Mouse (Mus musculus) gastrocnemius, postnatal 10 days (tissue): ENCODE results near the gene Map3k1. TPM values are rescaled to one million over a fixed set of nuclear protein-coding genes. Genes with fewer than 3 reads are reported as not detected.
A peak's percentile ranks its signal among the peaks of the same experiment; 100 is the strongest.

Experiments used
- DNase-seq: peaks from one replicate; pipeline ENCODE4 v3.0.0; 2021; ENCODE audit warnings: mixed read lengths
- long read RNA-seq, 2 experiments: library from polyadenylated mRNA; stranded (forward); transcript quantifications; one replicate each; pipeline ENCODE4 v2.0.0; 2021
- total RNA-seq, 2 experiments: library from RNA; stranded (reverse); gene quantifications; 2 replicates each; pipeline ENCODE4 v1.2.3; 2021

The Map3k1 gene
- total RNA-seq = 10 to 100 TPM; 19.0 to 24.4 TPM
- long read RNA-seq, experiment 1, full-length matches to known transcripts = 1 of 4 reads
- long read RNA-seq, experiment 1, partial matches to known transcripts = 2 of 4 reads
- long read RNA-seq, experiment 1, other reads (novel, unspliced or antisense) = 1 of 4 reads
- long read RNA-seq, experiment 2, partial matches to known transcripts = 1 of 2 reads
- long read RNA-seq, experiment 2, other reads (novel, unspliced or antisense) = 1 of 2 reads

DNA sequence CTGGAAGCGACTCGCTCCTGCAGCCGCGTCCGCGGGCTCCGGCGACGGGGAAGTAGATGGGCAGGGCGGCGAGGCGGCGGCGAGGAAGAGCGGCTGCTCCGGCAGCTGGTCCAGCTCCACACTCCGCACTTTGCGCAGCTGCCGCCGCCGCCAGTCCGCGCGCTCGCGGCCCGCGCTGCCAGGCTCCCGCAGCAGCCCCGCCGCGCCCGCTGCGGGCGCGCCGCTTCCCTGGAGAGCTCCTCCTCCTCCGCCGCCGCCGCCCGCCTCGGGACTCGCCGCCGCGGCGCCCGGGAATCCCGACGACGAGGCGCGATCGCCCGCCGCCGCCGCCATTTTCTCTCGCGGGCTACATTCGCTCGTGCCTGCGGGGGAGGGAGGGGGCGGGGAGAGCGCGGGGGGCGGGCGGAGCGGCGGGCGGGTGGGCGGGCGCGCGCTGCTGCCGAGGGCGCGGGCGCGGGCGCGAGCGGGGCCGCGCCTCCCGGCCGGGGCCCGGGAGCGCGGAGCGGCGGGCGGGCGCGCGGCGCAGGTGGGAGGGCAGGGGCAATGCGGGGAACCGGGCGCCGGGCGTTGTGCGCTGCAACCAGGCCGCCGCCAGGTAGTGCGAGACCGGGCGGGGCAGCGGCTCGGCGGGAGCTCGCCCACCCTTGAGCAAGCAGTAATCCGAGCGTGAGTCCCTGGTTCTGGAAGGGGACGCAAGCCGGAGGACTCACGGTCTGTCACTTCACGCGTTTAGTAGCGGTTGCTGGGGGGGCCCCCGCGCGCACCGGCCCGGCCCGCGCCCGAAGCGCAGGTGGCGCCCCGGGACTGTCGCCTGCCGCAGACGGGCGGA, at the start of gene Map3k1:
Gene Map3k1, minus strand, starts transcription at position 357 of the 829 bp plus-strand sequence.
- DNase-seq = peak; percentile 67

DNA sequence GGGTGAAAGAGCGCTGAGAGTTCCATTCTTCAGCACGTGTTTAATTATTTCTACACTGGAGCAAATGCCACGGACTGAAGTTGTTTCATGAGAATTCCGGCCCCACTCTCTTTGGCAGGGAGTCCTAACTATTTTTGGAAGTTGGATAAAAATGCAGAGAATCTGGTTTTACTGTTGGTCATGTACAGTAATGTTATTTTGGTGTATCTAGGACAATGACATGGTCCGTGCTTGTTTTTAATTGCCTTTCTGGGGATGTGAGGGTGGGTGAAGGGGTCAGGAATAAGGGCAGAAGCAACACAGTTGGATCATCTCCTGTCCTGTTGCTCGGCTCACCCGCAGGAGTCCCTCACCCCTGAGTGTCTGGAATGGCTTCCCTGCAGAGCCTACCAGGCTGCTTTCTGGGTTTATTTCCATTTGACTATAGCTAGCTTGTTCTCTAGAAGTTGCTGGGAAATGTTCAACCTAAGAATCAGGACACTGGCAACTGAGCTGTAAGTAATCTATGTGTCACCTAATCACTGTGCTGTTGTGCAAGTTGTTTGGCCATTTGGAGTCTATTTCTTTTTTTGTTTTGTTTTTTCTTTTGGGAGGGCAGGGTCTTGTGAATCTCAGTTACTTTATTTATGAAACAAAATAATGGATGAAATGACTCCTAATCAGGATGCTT, 48.1 kb upstream of the Map3k1 start:
- no peak for DNase-seq

DNA sequence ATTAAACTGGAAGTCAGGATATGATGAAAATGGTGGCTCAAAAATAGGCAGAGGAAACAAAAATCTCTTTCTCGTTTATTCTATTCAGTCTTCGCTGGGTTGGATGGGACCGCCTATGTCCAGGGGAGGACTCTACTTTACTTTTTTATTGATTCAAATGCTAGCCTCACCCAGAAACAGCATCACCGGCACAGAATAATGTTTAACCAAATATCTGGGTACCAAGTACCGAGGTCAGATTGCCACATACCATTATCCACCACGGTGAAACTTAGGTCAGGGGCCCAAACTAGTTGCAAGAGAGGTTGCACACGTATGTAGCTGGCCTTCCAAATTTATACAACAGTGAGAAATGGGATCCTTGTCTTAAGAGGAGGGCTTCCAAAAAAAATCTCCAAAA, 47.4 kb upstream of the Map3k1 start:
- no peak for DNase-seq

DNA sequence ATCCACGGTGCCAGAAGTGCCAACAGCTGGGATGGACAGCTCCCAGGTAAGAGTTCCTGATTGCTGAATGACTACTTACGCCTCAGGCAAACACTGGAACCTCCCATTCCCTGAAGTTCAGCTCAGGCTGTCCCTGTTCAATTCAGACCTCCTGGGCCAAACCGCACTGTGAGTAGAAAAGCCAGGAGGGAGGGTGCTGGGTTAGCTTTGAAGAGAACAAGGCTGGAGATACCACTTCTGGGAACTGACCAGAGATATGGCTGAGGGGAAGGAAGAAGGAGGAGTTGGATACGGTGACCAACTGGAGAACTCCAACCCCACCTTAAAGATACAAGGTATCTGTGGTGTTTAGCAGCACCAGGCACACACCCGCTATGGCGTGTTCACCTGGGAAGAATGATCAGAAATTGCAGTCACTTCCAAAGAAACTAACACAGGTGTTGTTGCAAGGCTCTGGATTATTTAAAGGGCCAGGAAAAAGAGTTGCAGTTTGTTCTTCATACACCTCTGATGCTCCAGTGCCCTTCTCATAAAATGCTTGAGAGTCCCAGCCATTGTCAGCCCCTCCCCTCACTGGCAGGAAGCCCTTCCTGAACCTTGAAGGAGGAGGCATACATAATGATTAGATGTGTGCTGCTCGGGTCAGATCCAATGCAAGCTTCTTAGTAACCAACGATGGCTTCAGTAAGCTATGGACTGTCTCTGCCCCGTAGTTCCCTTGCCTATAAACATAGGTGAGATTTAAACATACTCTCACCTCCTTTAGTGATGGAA, 43.8 kb upstream of the Map3k1 start:
- no peak for DNase-seq

DNA sequence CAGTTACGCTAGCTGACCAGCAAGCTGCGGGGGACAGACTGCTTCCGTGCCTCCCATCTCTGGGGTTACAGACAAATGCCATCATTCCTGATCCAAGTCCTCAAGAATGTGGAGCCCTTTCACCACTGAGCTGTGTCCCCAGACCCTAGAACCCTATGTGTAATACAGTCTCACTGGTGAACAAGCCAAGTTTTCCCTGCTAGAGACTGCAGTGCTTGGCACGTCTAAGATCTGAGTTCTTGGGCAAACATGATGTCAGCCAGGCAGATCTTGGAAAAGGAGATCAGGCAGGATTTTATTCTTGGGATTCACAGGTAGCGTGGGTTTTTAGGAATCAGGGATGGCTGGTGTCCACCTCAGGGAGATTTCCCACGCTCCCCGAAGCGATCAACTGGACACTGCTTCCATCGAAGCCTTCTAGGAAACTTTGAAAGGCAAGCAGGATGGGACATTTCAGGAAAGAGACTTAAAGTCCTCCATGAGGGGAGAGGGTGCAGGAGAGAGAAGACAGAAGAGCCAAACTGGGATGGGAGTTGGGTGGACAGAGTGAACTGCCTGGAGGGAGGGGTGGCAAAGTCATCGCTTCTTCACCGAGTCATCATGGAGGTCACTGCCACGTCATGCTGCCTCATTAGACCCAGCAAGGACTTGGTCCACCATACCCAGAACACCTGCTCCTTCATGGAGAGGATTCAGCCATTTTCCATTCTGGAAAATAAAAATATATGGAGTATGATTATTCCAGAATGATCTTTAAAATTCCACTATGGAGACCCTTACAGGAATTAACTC, 41.4 kb upstream of the Map3k1 start:
- no peak for DNase-seq

DNA sequence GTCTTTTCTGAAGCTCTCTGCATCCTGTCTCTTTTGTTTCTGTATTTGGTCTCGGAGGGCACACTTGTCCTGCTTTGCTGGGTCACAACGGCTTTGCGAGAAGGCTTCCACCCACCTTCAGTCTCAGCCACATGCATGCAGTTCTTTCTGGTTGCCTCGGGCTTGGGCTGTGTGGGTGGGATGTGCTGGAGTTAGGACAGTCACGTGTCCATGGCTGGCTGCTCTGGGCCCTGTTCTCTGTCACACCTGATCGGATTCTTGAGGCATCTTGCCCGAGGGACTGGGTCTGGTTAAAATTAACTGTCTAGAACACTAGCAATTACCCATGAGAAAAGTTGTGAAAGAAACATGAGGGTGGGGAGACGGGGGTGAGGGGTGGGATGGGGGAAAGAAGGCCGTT, 36.7 kb upstream of the Map3k1 start:
- DNase-seq = no peak

DNA sequence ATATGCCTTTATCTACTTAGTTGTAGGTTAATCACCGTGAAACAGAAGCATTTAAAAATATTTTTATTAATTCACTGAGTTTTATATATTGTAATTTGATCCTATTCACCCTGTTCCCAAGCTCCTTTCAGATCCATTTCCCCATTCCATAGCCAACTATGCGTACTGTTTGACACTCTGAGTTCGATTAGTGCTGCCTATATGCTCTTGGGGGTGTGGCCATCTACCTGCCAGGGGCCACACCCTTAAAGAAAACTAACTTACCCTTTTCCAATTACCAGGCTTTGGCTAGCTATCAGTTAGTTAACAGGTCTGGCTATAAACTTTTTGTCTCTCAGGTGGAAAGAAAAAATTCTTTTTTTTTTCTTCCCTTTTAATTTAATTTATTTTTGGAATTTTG, 35.5 kb upstream of the Map3k1 start:
- DNase-seq = no peak

DNA sequence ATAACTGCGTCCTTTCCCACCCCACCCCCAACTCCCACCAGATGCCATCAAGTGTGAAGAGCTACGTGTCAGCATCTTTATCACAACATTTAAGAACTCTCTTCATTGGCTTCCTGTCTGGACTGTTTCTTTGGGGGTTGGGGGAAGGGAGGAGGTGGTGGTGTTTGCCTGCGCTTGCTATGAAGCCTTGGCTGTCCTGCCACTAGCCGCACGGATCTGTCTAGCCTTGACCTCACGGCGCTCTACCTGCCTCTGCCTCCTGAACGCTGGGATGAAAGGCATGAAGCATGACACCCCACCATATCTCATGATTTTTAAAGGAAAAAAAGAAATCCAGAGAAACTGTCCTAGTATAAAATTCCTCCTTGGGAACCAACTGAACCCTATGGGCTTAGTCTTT, 27.0 kb upstream of the Map3k1 start:
- DNase-seq = no peak

DNA sequence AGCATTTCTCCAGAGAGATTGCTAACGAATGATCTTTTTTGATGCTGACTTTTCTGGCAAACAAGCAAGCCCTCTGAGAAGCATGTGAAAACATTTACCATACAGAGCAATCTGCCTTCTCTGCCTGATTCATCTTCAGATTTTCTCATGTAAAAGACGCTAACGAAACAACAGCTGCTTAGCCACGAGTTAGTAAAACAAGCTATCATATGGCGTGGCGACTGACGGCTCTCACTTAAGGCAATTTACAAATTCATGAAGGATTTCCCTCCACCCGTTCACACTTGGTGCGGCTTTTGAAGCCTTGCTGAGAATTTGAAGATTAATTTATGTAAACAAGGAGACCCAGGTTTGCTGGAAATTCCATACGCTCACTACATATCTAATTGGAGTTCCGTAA, 25.8 kb upstream of the Map3k1 start:
- DNase-seq = no peak

DNA sequence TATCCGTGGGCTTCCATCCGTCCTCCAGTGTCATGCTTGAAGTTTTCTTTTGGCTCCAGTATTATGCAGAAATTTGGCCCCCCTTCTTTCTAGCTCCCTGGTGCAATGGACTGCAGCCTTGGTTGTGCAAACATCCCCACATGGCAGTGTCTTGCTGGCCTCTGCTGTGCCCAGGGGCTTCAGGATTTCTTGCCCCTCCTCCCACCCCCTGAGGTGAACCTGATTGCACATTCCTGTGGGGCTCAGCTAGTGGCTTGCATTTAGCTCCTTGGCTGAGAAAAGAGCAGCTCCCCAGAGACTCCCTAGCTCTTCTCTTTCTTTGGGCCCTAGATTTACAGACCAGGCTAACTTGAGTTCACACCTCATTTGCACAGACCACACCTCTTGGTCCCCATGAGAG, 20.7 kb upstream of the Map3k1 start:
- DNase-seq = no peak

DNA sequence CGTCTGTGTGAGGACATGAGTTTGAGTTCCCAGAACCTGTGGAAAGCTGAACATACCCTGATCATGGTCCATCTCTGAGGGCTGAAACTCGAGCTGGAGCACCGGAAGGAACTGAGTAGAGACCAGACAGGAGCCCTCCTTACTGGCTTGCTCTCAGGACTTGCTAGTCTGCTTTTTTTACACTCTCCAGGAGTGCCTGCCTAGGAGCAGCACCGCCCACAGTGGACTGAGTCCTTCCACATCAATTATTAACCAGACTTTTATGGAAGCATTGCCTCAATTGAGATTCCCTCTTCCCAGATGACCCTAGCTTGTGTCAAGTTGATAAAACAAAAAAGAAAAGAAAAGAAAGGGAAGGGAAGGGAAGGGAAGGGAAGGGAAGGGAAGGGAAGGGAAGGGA, 18.7 kb upstream of the Map3k1 start:
- DNase-seq = no peak

DNA sequence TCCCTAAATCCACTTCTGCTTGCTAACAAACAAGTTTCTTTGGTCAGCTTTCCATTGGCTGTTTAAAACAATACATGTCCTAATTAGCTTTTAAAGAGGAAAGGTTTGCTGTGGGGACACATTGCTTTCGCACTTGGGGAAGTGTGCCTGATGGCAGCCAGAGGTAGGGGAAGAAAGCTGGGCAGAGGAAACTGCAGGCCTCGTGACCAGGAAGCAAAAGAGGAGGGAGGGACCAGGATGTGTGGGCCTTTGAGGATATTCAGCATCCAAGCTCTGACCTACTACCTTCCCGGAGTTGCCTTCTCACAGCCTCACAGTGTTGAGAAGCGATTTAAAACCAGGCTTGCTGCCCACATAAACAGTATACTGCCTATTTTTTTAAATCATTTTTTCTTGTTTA, 15.4 kb upstream of the Map3k1 start:
- DNase-seq = no peak

DNA sequence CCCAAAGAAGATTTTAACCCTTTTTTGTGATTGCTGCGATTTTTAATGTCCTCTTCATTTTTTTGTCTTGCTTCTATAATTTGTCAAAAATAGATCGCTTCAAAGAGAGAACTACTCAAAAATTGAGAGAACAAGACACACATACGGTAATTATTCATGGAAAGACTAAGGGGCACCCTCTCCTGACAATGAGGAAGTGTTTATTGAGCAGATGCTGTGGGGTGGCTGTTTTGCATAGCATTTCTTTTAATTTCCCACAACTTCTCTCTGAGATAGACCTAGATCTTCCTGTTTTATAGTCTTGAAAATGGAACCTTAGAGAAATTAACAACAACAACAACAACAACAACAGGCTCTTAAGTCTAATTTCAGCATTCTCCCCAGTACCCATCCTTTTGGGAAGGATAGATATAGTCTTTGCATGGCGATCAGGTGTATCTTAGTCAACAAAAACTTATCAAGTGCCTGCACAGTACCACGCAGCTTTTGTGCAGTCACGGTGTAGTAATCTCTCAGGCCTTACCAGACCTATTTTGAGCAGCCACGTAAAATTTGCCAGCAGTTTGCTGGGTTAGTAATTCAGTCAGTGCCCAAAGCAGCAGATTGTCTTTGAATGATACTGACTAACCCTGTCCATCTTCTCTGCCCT, 13.1 kb upstream of the Map3k1 start:
- no peak for DNase-seq

DNA sequence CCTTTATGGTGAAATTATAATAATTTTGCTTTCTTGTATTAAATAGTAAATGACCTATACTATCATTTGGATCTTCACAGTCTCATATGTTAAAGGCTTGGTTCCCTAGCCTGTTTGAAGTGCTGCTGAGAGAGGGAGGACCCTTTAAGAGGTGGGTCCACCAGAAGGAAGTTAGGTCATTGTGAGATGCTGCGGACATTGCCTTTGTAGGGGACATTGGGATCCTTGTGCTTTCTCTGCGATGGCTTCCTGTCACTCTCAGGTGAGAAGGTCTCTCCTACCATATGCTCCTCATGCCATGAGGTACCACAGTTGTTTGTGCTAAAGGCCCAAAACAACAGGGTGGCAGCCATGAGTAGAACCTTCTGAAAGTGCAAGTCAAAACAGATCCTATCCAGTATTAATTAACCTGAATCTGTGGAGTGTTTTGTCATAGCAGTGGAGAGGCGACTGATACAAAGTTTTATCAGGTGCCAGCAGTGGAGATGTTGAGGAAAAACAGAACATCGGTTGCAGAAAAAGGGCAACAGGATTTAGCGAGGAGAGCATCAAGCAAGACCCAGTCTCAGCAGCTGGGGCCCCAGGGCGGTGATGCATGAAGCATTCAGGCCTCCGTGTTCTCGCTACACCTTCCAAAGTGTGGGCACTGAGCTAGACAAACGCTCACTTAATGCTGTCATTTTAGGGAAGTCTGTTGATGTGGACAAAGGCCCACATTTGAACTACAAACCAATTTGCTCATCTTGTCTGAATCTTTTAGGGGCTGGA, 11.0 kb upstream of the Map3k1 start:
- DNase-seq = no peak

DNA sequence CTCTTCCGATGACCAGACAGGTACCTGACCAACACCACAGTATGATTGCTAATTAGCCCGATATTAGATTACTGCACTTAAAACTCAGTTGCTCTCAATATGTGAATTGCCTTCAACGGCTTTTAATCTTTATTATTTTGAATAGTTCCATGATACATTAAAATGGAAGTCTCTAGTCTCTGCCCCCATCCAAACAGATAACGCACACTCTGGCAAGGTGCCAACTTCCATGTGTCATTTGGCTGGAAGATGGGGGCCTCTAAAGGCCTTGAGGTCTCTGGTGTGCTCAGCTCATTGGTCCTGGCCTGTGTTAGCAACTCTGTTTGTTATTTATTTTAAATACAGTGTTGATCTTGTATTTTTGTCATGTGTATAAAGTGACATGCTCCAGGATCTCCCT, 10.3 kb upstream of the Map3k1 start:
- DNase-seq = no peak

DNA sequence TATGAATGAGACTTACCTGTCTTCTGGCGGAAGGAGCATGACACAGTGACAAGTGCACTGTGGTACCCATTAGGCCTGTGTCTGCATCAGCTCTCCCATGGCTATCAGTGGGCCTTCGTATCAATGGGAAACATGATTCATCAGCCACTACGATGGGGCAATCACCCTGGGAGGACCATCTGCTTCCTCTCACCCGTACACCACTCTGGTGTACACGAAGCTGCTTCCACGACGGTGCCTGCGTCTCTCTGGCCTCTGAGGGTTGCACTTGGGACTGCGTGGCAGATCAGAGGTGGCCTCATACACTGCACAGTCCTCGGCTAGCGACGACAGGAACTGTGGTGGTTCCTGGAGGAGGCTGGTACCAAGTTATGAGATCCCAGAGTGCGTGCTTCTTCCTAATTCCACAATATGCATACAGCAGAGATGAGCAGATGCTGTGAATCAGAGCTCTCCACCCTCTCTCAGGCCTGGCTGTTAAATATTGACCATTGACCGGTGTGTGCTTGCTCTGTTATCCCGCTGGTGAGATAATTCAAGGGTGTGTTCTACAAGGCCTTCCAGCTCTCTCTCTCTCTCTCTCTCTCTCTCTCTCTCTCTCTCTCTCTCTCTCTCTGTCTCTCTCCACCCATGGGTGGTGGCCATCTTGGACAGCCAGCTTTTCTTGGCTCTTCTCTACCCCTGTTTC, 9.6 kb upstream of the Map3k1 start:
- no peak for DNase-seq

DNA sequence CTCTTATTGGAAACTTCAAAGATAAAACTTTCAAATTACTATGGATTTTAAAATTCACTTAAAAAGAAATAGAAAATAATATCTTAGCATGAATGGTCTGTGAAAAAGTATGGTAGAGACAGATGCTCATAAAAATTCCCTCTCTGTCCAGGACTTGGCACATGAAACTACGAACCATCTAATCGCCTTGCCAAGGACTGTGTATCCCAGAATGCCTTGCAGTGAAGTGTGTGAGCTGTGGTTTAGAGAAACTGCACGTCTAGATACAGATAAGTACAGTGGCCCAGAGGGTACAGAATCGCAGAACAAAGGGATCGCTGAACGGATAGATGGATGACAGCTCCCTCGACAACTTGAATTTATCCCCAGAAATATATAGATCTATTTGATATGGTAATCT, 9.0 kb upstream of the Map3k1 start:
- DNase-seq = no peak

DNA sequence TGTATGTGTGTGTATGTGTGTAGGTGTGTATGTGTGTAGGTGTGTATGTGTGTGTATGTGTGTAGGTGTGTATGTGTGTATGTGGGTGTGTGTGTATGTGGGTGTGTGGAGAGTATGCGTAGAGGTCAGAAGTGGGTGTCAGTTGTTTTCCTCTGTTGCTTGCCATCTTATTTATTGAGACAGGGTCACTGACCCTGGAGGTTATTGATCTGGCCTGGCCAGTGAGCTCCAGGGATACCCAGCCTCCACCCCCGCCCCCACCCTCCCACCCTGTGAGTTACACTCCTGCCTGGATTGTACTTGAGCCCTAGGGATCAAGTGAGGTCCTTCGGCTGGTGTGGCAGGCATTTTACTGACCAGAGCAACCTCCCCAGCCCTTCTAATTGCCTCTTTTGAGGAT, 7.6 kb upstream of the Map3k1 start:
- DNase-seq = no peak

DNA sequence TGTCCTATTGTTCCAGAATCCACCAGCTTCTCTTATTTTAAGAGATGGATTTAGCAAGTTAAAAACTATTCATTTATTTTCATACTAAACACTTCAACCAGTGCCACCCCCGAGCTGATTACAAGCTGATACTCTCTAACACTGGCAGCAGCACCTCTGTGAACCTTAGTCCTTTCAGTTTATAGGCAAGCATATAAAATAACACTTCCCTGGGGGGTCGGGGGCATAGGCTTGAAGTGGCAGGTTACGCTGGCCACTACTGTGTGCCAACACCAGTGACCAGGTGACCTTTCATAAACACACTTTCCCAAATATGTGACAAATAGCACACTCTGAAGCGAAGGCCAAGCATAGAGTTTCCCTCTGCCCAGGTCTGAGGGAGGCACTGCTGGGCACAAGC, 6.7 kb upstream of the Map3k1 start:
- no peak for DNase-seq

DNA sequence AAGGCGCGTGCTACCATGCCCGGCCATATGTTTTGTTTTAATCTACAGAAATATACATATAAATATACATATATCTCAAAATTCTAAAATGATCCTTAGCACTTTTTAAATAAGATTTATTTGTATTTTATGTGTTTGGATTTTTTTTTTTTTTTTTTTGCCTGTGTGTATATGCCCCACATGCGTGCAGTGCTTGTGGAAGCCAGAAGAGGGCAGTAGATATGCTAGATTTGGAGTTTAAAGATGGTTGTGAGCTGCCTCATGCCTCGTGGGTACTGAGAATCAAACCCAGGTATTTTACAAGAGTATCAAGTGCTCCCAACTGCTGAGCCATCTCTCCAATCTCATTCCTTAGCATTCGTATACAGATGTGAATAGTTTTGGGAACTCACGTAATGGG, 6.2 kb upstream of the Map3k1 start:
- DNase-seq = no peak
